Mouse (Mus musculus) lung, embryonic 14.5 days (tissue): ENCODE measurements around the gene Gch1. TPM values are rescaled to one million over a fixed set of nuclear protein-coding genes. Genes with fewer than 3 reads are reported as not detected.

ENCODE experiments used
- ATAC-seq: fragments of 200-750 bp; cut with Nextera tagmentation; 2 replicates; pipeline ENCODE4 v1.8.0; 2017; ENCODE audit warnings: mild to moderate bottlenecking, moderate TSS enrichment, moderate library complexity; ENCODE audit not compliant: insufficient read depth
- DNase-seq: peaks from one replicate; pipeline ENCODE4 v3.0.0-alpha.2; 2015
- H3K27ac ChIP-seq: fragments of 300-500 bp; sonication (generic); 2 replicates; pipeline ENCODE4 v1.5.1; 2014; ENCODE audit warnings: low read depth, mild to moderate bottlenecking, moderate library complexity
- H3K27me3 ChIP-seq: fragments of 300-500 bp; sonication (generic); 2 replicates; pipeline ENCODE4 v1.6.1; 2014; ENCODE audit warnings: low read length, control low read depth; ENCODE audit not compliant: insufficient read depth
- H3K36me3 ChIP-seq: fragments of 300-500 bp; sonication (generic); 2 replicates; pipeline ENCODE4 v1.6.1; 2014; ENCODE audit warnings: control low read depth; ENCODE audit not compliant: insufficient read depth
- H3K4me1 ChIP-seq: fragments of 300-500 bp; sonication (generic); 2 replicates; pipeline ENCODE4 v1.6.1; 2014; ENCODE audit warnings: antibody characterized with exemption, control low read depth; ENCODE audit not compliant: insufficient read depth
- H3K4me2 ChIP-seq: fragments of 300-500 bp; sonication (generic); 2 replicates; pipeline ENCODE4 v1.6.1; 2014; ENCODE audit warnings: mild to moderate bottlenecking
- H3K4me3 ChIP-seq: fragments of 300-500 bp; sonication (generic); 2 replicates; pipeline ENCODE4 v1.5.1; 2014; ENCODE audit warnings: low read depth, low read length
- H3K9ac ChIP-seq: fragments of 300-500 bp; sonication (generic); 2 replicates; pipeline ENCODE4 v1.6.1; 2014
- H3K9me3 ChIP-seq: fragments of 300-500 bp; sonication (generic); 2 replicates; pipeline ENCODE4 v1.6.1; 2016; ENCODE audit warnings: low read depth, low read length, control low read depth
- CTCF ChIP-seq: IDR thresholded peaks from 2 replicates; pipeline ENCODE4 v1.5.1; 2016; ENCODE audit warnings: antibody characterized with exemption, low read depth
- WGBS: fragments of 180-500 bp; shearing (Covaris S2); extraction: QIAGEN DNeasy Blood & Tissue Kit; methylation state at CpG from one replicate; pipeline ENCODE4 v1.1.7; 2014; 5-methylcytosine and 5-hydroxymethylcytosine counted together
- polyA plus RNA-seq: library from polyadenylated mRNA; unstranded; fragments of >200 nt; fragmentation: Nextera tagmentation; extraction: Ambion mirVana; gene quantifications from 2 replicates; pipeline ENCODE4 v1.2.1, GENCODE M21; 2014

Gch1 gene
- polyA plus RNA-seq, 1 experiment from 2014 or later: 4.1 TPM

- DNase-seq (no peak), ATAC-seq (no peak)
- Histone ChIP-seq H3K4me2 (no peak overlapping the region), H3K9me3 (no peaks in the 10 kb centered on the region), H3K27me3 (no peaks in the 10 kb centered on the region), H3K36me3 (no peaks in the 10 kb centered on the region), H3K4me1 (no peaks in the 10 kb centered on the region), H3K4me3 (no peak overlapping the region), H3K27ac (no peak overlapping the region), H3K9ac (no peak overlapping the region)
- no peak for TF ChIP-seq CTCF
- WGBS: 83% methylated on average over 2 of the region's 2 CpGs
These were observed 27.3 kb upstream of the Gch1 start for GRCm38 (mm10) chr14:47216541-47216940.

DNA sequence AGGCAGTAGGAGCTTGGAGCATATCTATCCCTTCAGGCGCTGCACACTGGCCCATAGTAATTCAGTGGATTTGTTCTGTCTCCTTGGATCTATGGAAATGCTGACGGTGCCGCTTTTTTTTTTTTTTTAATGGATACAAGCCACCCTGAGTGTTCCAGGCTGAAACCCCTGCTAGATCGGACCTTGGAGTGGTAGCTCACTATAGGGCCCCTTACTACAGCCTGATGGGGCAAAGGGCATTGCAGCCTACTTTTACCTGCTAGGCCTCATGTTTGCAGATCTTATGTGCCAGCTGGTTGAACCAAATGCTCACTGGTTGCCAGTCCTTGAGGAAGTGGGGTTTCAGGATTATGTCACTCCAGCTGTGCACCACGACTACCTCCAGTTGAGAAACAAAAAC, 25.2 kb upstream of the Gch1 start:
- H3K4me3 ChIP-seq: no peak overlapping the region
- H3K4me2 ChIP-seq: no peak overlapping the region
- H3K27me3 ChIP-seq: no peaks in the 10 kb centered on the region
- 75% methylated on average over 5 of the region's 5 CpGs for WGBS
- no peaks in the 10 kb centered on the region for H3K36me3 ChIP-seq
- no peaks in the 10 kb centered on the region for H3K4me1 ChIP-seq
- DNase-seq (no peak), ATAC-seq (no peak)
- H3K9ac ChIP-seq: no peak overlapping the region
- H3K9me3 ChIP-seq: no peaks in the 10 kb centered on the region
- no peak overlapping the region for H3K27ac ChIP-seq
- TF ChIP-seq CTCF: no peak

- ATAC-seq: no peak
- 82% methylated on average over 4 of the region's 4 CpGs for WGBS
- H3K9ac ChIP-seq: no peak overlapping the region
These were observed 24.1 kb upstream of the Gch1 start for GRCm38 (mm10) chr14:47213305-47213704.

GRCm38 (mm10) chr14:47209669-47210164, 20.5 kb upstream of the Gch1 start:
- H3K9me3 ChIP-seq: no peaks in the 10 kb centered on the region
- H3K36me3 ChIP-seq: no peaks in the 10 kb centered on the region
- H3K9ac ChIP-seq: no peak overlapping the region
- WGBS: 85% methylated on average over 4 of the region's 4 CpGs
- no peaks in the 10 kb centered on the region for H3K4me1 ChIP-seq
- no peak overlapping the region for H3K4me3 ChIP-seq
- H3K27ac ChIP-seq: no peak overlapping the region
- no peak overlapping the region for H3K4me2 ChIP-seq
- ATAC-seq (no peak), DNase-seq (no peak)
- no peaks in the 10 kb centered on the region for H3K27me3 ChIP-seq
- TF ChIP-seq CTCF: no peak

More at GRCm38 (mm10) chr14:47213305-47213704, 24.1 kb upstream of the Gch1 start:
- Histone ChIP-seq H3K27ac (no peak overlapping the region), H3K4me2 (no peak overlapping the region), H3K4me3 (no peak overlapping the region), H3K9me3 (no peaks in the 10 kb centered on the region), H3K4me1 (no peaks in the 10 kb centered on the region), H3K27me3 (no peaks in the 10 kb centered on the region), H3K36me3 (no peaks in the 10 kb centered on the region)
- no peak for TF ChIP-seq CTCF
- DNase-seq: no peak

- ATAC-seq (no peak), DNase-seq (no peak)
- H3K9me3 ChIP-seq: no peaks in the 10 kb centered on the region
- no peaks in the 10 kb centered on the region for H3K36me3 ChIP-seq
- TF ChIP-seq CTCF: no peak
- H3K27me3 ChIP-seq: no peaks in the 10 kb centered on the region
- no peak overlapping the region for H3K27ac ChIP-seq
- no peak overlapping the region for H3K4me3 ChIP-seq
- WGBS: 79% methylated on average over 12 of the region's 12 CpGs
- H3K4me2 ChIP-seq: no peak overlapping the region
- H3K9ac ChIP-seq: no peak overlapping the region
- no peaks in the 10 kb centered on the region for H3K4me1 ChIP-seq
These were observed 19.6 kb upstream of the Gch1 start for GRCm38 (mm10) chr14:47208564-47209493.

GRCm38 (mm10) chr14:47206601-47207000, 17.4 kb upstream of the Gch1 start:
- Histone ChIP-seq H3K4me3 (no peak overlapping the region), H3K27me3 (no peaks in the 10 kb centered on the region), H3K27ac (no peak overlapping the region), H3K36me3 (no peaks in the 10 kb centered on the region), H3K9me3 (no peaks in the 10 kb centered on the region), H3K4me1 (no peaks in the 10 kb centered on the region), H3K9ac (no peak overlapping the region), H3K4me2 (no peak overlapping the region)
- 89% methylated on average over 3 of the region's 3 CpGs for WGBS
- DNase-seq (no peak), ATAC-seq (no peak)
- TF ChIP-seq CTCF: no peak

DNA sequence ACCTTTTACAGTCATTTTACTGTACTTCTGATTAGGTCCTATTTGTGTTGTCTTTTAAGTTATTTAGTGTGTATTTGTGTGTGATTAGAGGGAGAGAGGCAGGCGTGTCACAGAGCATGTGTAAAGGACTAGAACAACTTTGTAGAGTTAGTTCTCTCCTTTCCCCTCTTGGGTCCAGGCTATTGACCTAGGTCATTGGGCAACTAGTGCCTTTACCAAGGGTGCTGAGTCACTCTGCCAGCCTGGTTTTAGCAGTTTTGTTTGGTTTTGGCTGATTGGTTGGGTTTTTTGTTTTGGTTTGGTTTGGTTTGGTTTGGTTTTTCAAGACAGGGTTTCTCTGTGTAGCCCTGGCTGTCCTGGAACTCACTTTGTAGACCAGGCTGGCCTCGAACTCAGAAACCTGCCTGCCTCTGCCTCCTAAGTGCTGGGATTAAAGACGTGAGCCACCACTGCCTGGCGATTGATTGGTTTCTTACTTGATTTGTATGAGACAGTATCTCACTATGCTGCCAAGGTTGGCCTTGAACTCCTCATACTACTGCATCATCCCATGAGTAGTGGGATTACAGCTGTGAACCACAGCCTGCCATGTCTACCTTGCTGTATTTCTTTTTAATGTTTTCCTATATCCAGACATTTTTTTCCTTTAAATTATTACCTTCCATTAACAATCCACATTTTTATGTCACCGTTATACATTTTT, 16.2 kb upstream of the Gch1 start:
- Histone ChIP-seq H3K4me2 (no peak overlapping the region), H3K27ac (no peak overlapping the region), H3K9me3 (no peaks in the 10 kb centered on the region), H3K36me3 (no peaks in the 10 kb centered on the region), H3K4me1 (no peaks in the 10 kb centered on the region), H3K4me3 (no peak overlapping the region), H3K9ac (no peak overlapping the region), H3K27me3 (no peaks in the 10 kb centered on the region)
- ATAC-seq: no peak
- TF ChIP-seq CTCF: no peak
- no peak for DNase-seq
- 81% methylated on average over 5 of the region's 5 CpGs for WGBS
